Mouse (Mus musculus): ENCODE measurements at regions not wholly inside any gene's neighbourhood (a gene's known extent, or its start where the extent isn't known, plus 50 kb on each side); places are given as distances from the start of the nearest gene placed in this dataset.

- TF ChIP-seq CTCF (IDR thresholded peaks at IDR 0.05; ENCODE audit: low read depth) (no peak), EP300 (IDR thresholded peaks at IDR 0.05; ENCODE audit: low read depth) (no peak)
These were observed 560.9 kb downstream of the Tox3 start for GRCm38 (mm10) chr8:89787050-89787905.

Data from heart, postnatal 0 days (tissue).